Mouse (Mus musculus) Patski (cell line): ENCODE results near the gene C1qtnf5. TPM values are rescaled to one million over a fixed set of nuclear protein-coding genes. Genes with fewer than 3 reads are reported as not detected.

ENCODE experiments used
- ATAC-seq: fragments of 100-300 bp; one replicate; pipeline ENCODE4 v1.8.0; 2021
- CTCF ChIA-PET: fragments of 350-600 bp; sonication (Branson Sonifier 250); formaldehyde crosslinking; loops from one replicate; lab custom pipeline; 2022; ENCODE audit warnings: inconsistent platforms; lab: Charles Lee
- POLR2A ChIA-PET: fragments of 350-600 bp; sonication (Branson Sonifier 250); formaldehyde crosslinking; loops from one replicate; lab custom pipeline; 2022; ENCODE audit warnings: antibody characterized with exemption, inconsistent platforms; lab: Charles Lee
- DNase-seq: peaks from one replicate; pipeline ENCODE4 v3.0.0-alpha.2; 2011; ENCODE audit warnings: low read depth, low spot score
- H3K27me3 ChIP-seq: fragments of 371-371 bp; one replicate; pipeline ENCODE4 v1.5.1; 2021
- CTCF ChIP-seq: fragments of 100-300 bp; IDR thresholded peaks from one replicate; pipeline ENCODE4 v1.5.1; 2021
- in situ Hi-C: fragments of 300-500 bp; cut with MboI; formaldehyde crosslinking; loops from 3 replicates; pipeline ENCODE4 v1.11.1; 2018; ENCODE audit warnings: low pct_unique_long_range_greater_than_20kb, mixed read lengths
- polyA plus RNA-seq: library from polyadenylated mRNA; unstranded; gene quantifications from one replicate; pipeline ENCODE4 v1.2.3, GENCODE M21; 2021

The C1qtnf5 gene
- 0.15 TPM for polyA plus RNA-seq

- in situ Hi-C loops = no loop called here
- ATAC-seq = no peak
- POLR2A ChIA-PET = interaction anchor here (1.7 kb wide), 1 partner anchor 29 kb away, joined by 3 read pairs; no protein-coding TSS in a partner anchor
- H3K27me3 ChIP-seq = no peaks in the 10 kb centered on the region
- CTCF ChIA-PET = no interaction called here
- no peak for DNase-seq
- no peak for TF ChIP-seq CTCF
Observed at GRCm38 (mm10) chr9:44107110-44107509, at the start of gene C1qtnf5. TSS of gene C1qtnf5 (plus strand) at chr9:44107245.

GRCm38 (mm10) chr9:44058606-44059005, 48.4 kb upstream of the C1qtnf5 start:
- POLR2A ChIA-PET = no interaction called here
- ATAC-seq = no peak
- peaks cover 10% of the 10 kb centered on the region for H3K27me3 ChIP-seq
- in situ Hi-C loops = no loop called here
- no peak for TF ChIP-seq CTCF
- CTCF ChIA-PET = interaction anchor here (1.5 kb wide), 1 partner anchor 8 kb away, joined by 4 read pairs; no protein-coding TSS in a partner anchor
- DNase-seq = no peak

GRCm38 (mm10) chr9:44065177-44065576, 41.9 kb upstream of the C1qtnf5 start:
- H3K27me3 ChIP-seq = no peaks in the 10 kb centered on the region
- TF ChIP-seq CTCF = no peak
- no peak for DNase-seq
- no peak for ATAC-seq
- ChIA-PET POLR2A (no interaction called here), CTCF (interaction anchor here (1.2 to 2.4 kb wide), 3 partner anchors 11 to 84 kb away, joined by 3 to 11 read pairs (median 3); no protein-coding TSS in a partner anchor)
- in situ Hi-C loops = loop anchor here (5.0 kb wide), 1 partner anchor 78 kb away; no protein-coding TSS in a partner anchor

DNA sequence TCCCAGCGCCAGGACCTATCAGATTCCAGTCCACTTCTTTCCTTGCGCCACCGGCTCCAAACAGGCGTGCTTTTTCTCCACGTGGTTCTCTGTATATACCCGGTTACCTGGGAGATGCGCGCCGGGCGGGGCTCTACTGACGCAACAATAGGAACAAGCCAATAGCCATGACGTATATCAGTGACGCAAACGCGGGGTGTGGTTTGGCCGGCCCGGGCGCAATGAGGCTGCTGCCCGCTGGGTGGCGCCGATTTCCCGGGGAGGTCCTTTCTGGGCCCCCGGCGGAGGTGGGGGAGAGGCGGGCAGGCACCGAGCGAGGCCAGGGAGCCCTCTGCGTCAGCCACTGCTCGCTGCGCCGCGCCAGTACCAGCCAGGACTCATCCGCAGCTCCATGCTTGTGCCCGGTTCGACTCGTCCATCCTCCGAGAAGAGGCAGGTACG, 40.2 kb upstream of the C1qtnf5 start, which contains the start of gene Usp2:
Gene Usp2, plus strand, starts transcription at position 237 of the 441 bp plus-strand sequence.
- ChIA-PET CTCF (interaction anchor here (0.7 to 2.4 kb wide), 10 partner anchors 9 to 82 kb away, joined by 3 to 11 read pairs (median 4); partner anchors contain the start of genes Gm49380 and Rnf26), POLR2A (interaction anchor here (2.1 kb wide), 1 partner anchor 28 kb away, joined by 4 read pairs; no protein-coding TSS in a partner anchor)
- no peak for TF ChIP-seq CTCF
- DNase-seq (peak; percentile 89), ATAC-seq (peak; percentile 87)
- in situ Hi-C loops = loop anchor here (5.0 kb wide), 1 partner anchor 80 kb away; no protein-coding TSS in a partner anchor
- no peaks in the 10 kb centered on the region for H3K27me3 ChIP-seq

DNA sequence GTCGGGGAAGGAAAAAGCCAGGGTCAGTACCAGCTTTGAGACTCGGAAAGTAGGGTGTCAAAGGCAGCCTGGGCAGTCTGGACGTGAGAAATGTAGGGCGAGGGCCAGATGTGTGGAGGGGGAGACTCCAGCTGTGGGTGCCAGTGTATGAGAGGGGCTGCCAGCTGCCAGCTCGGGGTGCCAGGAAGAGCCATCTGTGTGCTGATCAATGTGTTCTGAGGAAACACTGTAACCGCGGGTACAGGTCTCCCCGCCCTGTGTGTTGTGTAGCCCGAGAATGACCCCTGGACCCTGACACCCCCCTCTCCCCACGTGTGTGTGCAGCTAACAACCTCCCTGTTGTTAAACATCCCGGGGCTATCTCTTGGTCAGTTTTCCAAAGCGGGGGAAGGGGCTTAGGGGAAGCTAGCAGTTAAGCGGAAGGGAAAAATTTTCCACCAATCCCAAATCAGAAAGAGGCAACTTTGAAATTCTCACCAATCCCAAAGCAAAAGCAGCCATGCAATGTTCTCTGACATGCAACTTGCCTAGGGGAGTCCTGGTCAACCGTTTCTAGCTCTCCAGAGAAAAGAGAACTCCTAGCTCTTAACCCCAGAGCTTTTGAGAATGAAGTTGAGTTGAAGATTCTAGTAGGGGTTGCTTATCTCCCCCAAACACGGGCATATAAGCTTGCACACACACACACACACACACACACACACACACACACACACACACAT, 39.6 kb upstream of the C1qtnf5 start:
- ChIA-PET CTCF (interaction anchor here (0.9 to 1.7 kb wide), 8 partner anchors 9 to 52 kb away, joined by 3 to 9 read pairs (median 4); partner anchors contain the start of genes Gm49380 and Rnf26), POLR2A (interaction anchor here (2.1 kb wide), 1 partner anchor 27 kb away, joined by 4 read pairs; no protein-coding TSS in a partner anchor)
- in situ Hi-C loops = loop anchor here (5.0 kb wide), 1 partner anchor 80 kb away; no protein-coding TSS in a partner anchor
- DNase-seq (no peak), ATAC-seq (no peak)
- H3K27me3 ChIP-seq = no peaks in the 10 kb centered on the region
- no peak for TF ChIP-seq CTCF

GRCm38 (mm10) chr9:44067960-44068330, 39.1 kb upstream of the C1qtnf5 start:
- no peak for DNase-seq
- CTCF ChIA-PET = interaction anchor here (0.9 to 1.7 kb wide), 9 partner anchors 9 to 84 kb away, joined by 3 to 9 read pairs (median 4); partner anchors contain the start of genes Gm49380 and Rnf26
- POLR2A ChIA-PET = interaction anchor here (2.1 kb wide), 1 partner anchor 26 kb away, joined by 4 read pairs; no protein-coding TSS in a partner anchor
- H3K27me3 ChIP-seq = no peaks in the 10 kb centered on the region
- TF ChIP-seq CTCF = no peak
- in situ Hi-C loops = loop anchor here (5.0 kb wide), 1 partner anchor 81 kb away; no protein-coding TSS in a partner anchor
- ATAC-seq = no peak

DNA sequence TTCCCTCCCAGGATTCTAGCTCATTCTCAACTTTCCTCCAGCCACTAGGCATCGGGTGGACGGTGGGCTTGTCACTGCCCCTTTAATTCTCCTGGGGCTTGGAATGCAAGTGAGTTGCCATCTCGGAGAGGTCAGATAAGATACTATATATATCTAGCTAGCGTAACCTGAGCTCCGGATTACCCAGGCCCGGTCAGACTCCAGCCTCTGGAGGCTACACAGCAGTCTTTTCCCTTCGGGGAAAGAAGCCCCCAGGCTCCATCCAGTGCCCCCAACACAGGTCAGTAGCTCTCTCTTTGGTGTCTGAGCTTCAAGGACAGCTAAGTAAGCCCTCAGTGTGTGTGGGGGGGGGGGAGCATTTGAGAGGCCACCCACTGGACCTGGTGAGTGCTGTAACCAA, 37.8 kb upstream of the C1qtnf5 start:
- ChIA-PET POLR2A (interaction anchor here (0.6 kb wide), 1 partner anchor 1021 kb away, joined by 5 read pairs; no protein-coding TSS in a partner anchor), CTCF (interaction anchor here (0.8 to 1.3 kb wide), 4 partner anchors 15 to 85 kb away, joined by 3 to 8 read pairs (median 4); no protein-coding TSS in a partner anchor)
- ATAC-seq (no peak), DNase-seq (no peak)
- no peaks in the 10 kb centered on the region for H3K27me3 ChIP-seq
- TF ChIP-seq CTCF = no peak
- in situ Hi-C loops = loop anchor here (5.0 kb wide), 1 partner anchor 82 kb away; no protein-coding TSS in a partner anchor

- DNase-seq = no peak
- ChIA-PET CTCF (interaction anchor here (0.8 to 0.9 kb wide), 2 partner anchors 24 to 29 kb away, joined by 3 to 4 read pairs; no protein-coding TSS in a partner anchor), POLR2A (interaction anchor here (1.5 kb wide), 1 partner anchor 17 kb away, joined by 5 read pairs; no protein-coding TSS in a partner anchor)
- no peak for ATAC-seq
- no peak for TF ChIP-seq CTCF
- in situ Hi-C loops = no loop called here
- no peaks in the 10 kb centered on the region for H3K27me3 ChIP-seq
Observed at GRCm38 (mm10) chr9:44070113-44070843, 36.8 kb upstream of the C1qtnf5 start.

GRCm38 (mm10) chr9:44070844-44071231, 36.2 kb upstream of the C1qtnf5 start:
- ATAC-seq (no peak), DNase-seq (no peak)
- ChIA-PET POLR2A (interaction anchor here (1.5 kb wide), 1 partner anchor 17 kb away, joined by 5 read pairs; no protein-coding TSS in a partner anchor), CTCF (interaction anchor here (0.8 to 0.9 kb wide), 2 partner anchors 23 to 29 kb away, joined by 3 to 4 read pairs; no protein-coding TSS in a partner anchor)
- no peak for TF ChIP-seq CTCF
- no peaks in the 10 kb centered on the region for H3K27me3 ChIP-seq
- in situ Hi-C loops = no loop called here
